ENCODE assay signal across 9 mouse cellular contexts in genomic region chrX:48518211-48518807, GRCm38 (mm10). TPM values are rescaled to one million over a fixed set of nuclear protein-coding genes. Genes with fewer than 3 reads are reported as not detected.
DNase-seq lines count a peak whose midpoint lies in the region; ATAC-seq and TF ChIP-seq lines count a peak whose summit lies in the region.
"Had no signal": no experiment of that assay in that cellular context is flagged by ENCODE, and none has a peak within 500 bp of the region (broad histone marks: within the 10 kb centered on the region; RNA-seq: fewer than 3 reads in every experiment).

No protein-coding gene starts in this region.

- TF ChIP-seq CTCF in cerebellum, adult 2 months (IDR thresholded peaks at IDR 0.05; ENCODE audit: borderline replicate concordance, insufficient read depth, low read depth, low read length) = no peak

- H3K9ac ChIP-seq in kidney, embryonic 14.5 days (ENCODE audit: low read depth, low read length) = no peak overlapping the region
- H3K9ac ChIP-seq in limb, embryonic 12.5 days (replicated peaks) = peak overlapping the region; percentile 57; the same call in 1 of the 2 replicates

- peak overlapping the region; percentile 40 for H3K4me3 ChIP-seq in kidney, embryonic 14.5 days (ENCODE audit: low read length)
- peak overlapping the region; percentile 70 for H3K4me3 ChIP-seq in cerebellum, adult 2 months (replicated peaks; ENCODE audit: insufficient read depth, low read depth, low read length)
- H3K4me3 ChIP-seq in limb, embryonic 12.5 days (replicated peaks) = peak overlapping the region; percentile 49

- no peaks in the 10 kb centered on the region for H3K36me3 ChIP-seq in kidney, embryonic 14.5 days (ENCODE audit: control insufficient read depth, insufficient read depth, low read length)
- no peaks in the 10 kb centered on the region for H3K36me3 ChIP-seq in limb, embryonic 12.5 days

- 40% methylated on average over 15 of the region's 15 CpGs for WGBS in kidney, embryonic 14.5 days
- WGBS in cerebellum, adult 2 months = 9% methylated on average over 15 of the region's 15 CpGs
- 25% methylated on average over 15 of the region's 15 CpGs for WGBS in limb, embryonic 12.5 days

- H3K4me2 ChIP-seq in kidney, embryonic 14.5 days (replicated peaks; ENCODE audit: low read depth, low read length) = peak overlapping the region; percentile 63
- peak overlapping the region; percentile 69 for H3K4me2 ChIP-seq in limb, embryonic 12.5 days

- H3K27ac ChIP-seq in kidney, embryonic 14.5 days (ENCODE audit: low read depth, low read length) = no peak overlapping the region
- peak overlapping the region; percentile 49 for H3K27ac ChIP-seq in cerebellum, adult 2 months (ENCODE audit: insufficient read depth, low read length)
- no peak overlapping the region for H3K27ac ChIP-seq in limb, embryonic 12.5 days
- H3K27ac ChIP-seq: macrophage had no signal

- TF ChIP-seq POLR2A in cerebellum, adult 2 months (IDR thresholded peaks at IDR 0.05; ENCODE audit: borderline replicate concordance, insufficient read depth, low read length) = peak; percentile 19; the same call in 1 of the 2 replicates

- no peak for DNase-seq in kidney, postnatal 36 days
- peak; percentile 35 to 54 for DNase-seq in cerebellum, adult 2 months
- peak; percentile 32 to 48 for DNase-seq in frontal cortex, postnatal 14 days (ENCODE audit: low spot score in 2 of 2)
- peak; percentile 83 for DNase-seq in retina, postnatal 1 day
- DNase-seq in MN1 (ENCODE audit: low spot score) = no peak
- DNase-seq in ovary, postnatal 14 days (ENCODE audit: low spot score) = no peak

- no peaks in the 10 kb centered on the region for H3K4me1 ChIP-seq in kidney, embryonic 14.5 days (ENCODE audit: control insufficient read depth, insufficient read depth, low read length)
- no peaks in the 10 kb centered on the region for H3K4me1 ChIP-seq in cerebellum, adult 2 months (ENCODE audit: control insufficient read depth, insufficient read depth, low read length)
- no peaks in the 10 kb centered on the region for H3K4me1 ChIP-seq in limb, embryonic 12.5 days (replicated peaks)

- ATAC-seq in kidney, embryonic 14.5 days (ENCODE audit: low FRiP score, low TSS enrichment) = peak; percentile 73
- peak; percentile 72 for ATAC-seq in limb, embryonic 12.5 days (ENCODE audit: insufficient number of reproducible peaks, insufficient read depth, low FRiP score, low TSS enrichment, low read depth)

- no peaks in the 10 kb centered on the region for H3K27me3 ChIP-seq in kidney, embryonic 14.5 days (ENCODE audit: control insufficient read depth, insufficient read depth, low read length)
- no peaks in the 10 kb centered on the region for H3K27me3 ChIP-seq in cerebellum, adult 2 months (ENCODE audit: control insufficient read depth, insufficient read depth, low read length)
- 0 out of 2 replicates have a peak, but pooled peaks cover 2% of the 10 kb centered on the region for H3K27me3 ChIP-seq in limb, embryonic 12.5 days

- H3K9me3 ChIP-seq in kidney, embryonic 14.5 days (ENCODE audit: control insufficient read depth, low read length) = no peaks in the 10 kb centered on the region
- no peaks in the 10 kb centered on the region for H3K9me3 ChIP-seq in limb, embryonic 12.5 days

RNA-seq across cellular contexts. Expression of gene Rab33a, which starts 0.8 kb away (rescaled TPM):
- polyA plus RNA-seq in kidney, embryonic 14.5 days (2014; fragmentation: Nextera tagmentation; extraction: Ambion mirVana) = 2.4 and 4.1 TPM in 2 replicates
- polyA plus RNA-seq in cerebellum, adult 2 months (2012; rRNA removed) = 52.6 and 55.0 TPM in 2 replicates
- 7.0 and 7.2 TPM in 2 replicates for polyA plus RNA-seq in limb, embryonic 12.5 days (2016; fragmentation: Nextera tagmentation; extraction: Ambion mirVana)

RNA-seq across cellular contexts. Expression of gene Aifm1, which starts 4.9 kb away (rescaled TPM):
- 70.1 and 72.8 TPM in 2 replicates for polyA plus RNA-seq in kidney, embryonic 14.5 days (2014; fragmentation: Nextera tagmentation; extraction: Ambion mirVana)
- 36.7 and 40.0 TPM in 2 replicates for polyA plus RNA-seq in cerebellum, adult 2 months (2012; rRNA removed)
- polyA plus RNA-seq in limb, embryonic 12.5 days (2016; fragmentation: Nextera tagmentation; extraction: Ambion mirVana) = 80.1 and 80.3 TPM in 2 replicates

RNA-seq across cellular contexts. Expression of gene Elf4, which starts 55.4 kb away (rescaled TPM):
- 4.1 and 8.3 TPM in 2 replicates for polyA plus RNA-seq in kidney, embryonic 14.5 days (2014; fragmentation: Nextera tagmentation; extraction: Ambion mirVana)
- polyA plus RNA-seq in cerebellum, adult 2 months (2012; rRNA removed) = 0.36 and 0.38 TPM in 2 replicates
- 2.6 and 2.7 TPM in 2 replicates for polyA plus RNA-seq in limb, embryonic 12.5 days (2016; fragmentation: Nextera tagmentation; extraction: Ambion mirVana)

Comparison
In these comparisons a context has a peak if more than half of its experiments do, and no peak if none do; other contexts are left out.
1. DNase-seq: peak in cerebellum, adult 2 months (2 of 2), frontal cortex, postnatal 14 days (2 of 2) and retina, postnatal 1 day (single experiment); none in kidney, postnatal 36 days (0 of 2), MN1 (single experiment) and ovary, postnatal 14 days (single experiment).
2. Peak in every context shown above with its lines, with median percentiles within 50 percentile points of each other: H3K4me3 ChIP-seq.